Mouse (Mus musculus) ES-E14 (cell line): ENCODE results near the gene Prr22.

Experiments used
- HCFC1 ChIP-seq: IDR thresholded peaks from 2 replicates; pipeline ENCODE4 v1.6.1; 2012; ENCODE audit warnings: low read length, inconsistent platforms, borderline replicate concordance; ENCODE audit not compliant: insufficient read depth
- MAFK ChIP-seq: IDR thresholded peaks from 2 replicates; pipeline ENCODE4 v1.6.1; 2014; ENCODE audit warnings: mild to moderate bottlenecking, low read depth, low read length, inconsistent platforms; ENCODE audit not compliant: insufficient read depth

DNA sequence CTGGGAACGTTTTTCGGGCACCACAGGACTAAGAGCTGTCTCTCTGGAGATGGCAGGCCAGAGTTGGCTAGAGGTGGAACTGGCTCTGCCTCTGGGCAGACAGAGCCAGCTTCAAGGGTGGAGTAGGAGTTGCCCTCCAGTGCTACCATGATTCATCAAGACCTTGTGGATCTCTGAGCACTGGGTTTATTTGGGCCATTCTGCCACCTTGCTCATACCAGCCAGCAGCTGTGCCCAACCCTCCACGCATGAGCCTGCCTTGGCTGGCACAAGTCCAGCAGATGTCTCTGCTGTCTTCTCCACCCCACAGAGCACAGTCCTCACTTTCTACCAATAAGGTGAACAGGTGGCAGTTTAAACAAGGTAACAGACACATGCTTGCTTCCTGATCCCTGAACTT is 18.8 kb downstream of the Prr22 start:
- no peak for TF ChIP-seq MAFK
- TF ChIP-seq HCFC1: no peak
